Mouse (Mus musculus) adrenal gland, adult 2 months (tissue): ENCODE results near the gene Abi3bp. TPM values are rescaled to one million over a fixed set of nuclear protein-coding genes. Genes with fewer than 3 reads are reported as not detected.

Source experiments
- DNase-seq: peaks from one replicate; pipeline ENCODE4 v3.0.0; 2021
- polyA plus RNA-seq: library from polyadenylated mRNA; depleted of rRNA; stranded (reverse); fragments of >200 nt; gene quantifications from 2 replicates; pipeline ENCODE4 v1.2.3, GENCODE M21; 2012; rRNA removed
- total RNA-seq, 2 experiments: library from RNA; stranded (reverse); gene quantifications; 2 replicates each; pipeline ENCODE4 v1.2.3; 2021

Abi3bp gene
- total and polyA plus RNA-seq, 3 experiments = 0.84 to 8.3 (median 8.1) TPM

DNA sequence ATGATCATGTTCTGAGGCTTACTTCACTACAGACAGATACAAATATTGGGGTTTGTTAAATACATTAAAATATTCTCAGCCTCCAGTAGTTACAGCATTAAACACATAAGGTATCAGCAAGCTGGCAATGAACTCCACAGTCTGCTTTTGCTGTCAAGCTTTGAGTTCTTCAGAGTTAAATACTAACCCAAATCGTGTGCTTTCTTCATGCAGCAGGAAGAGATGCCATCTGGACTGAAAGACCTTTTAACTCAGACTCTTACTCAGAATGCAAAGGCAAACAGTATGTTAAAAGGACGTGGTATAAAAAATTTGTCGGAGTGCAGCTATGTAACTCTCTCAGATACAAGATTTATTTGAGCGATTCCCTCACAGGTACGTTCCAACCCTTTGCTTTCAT is 209.1 kb downstream of the Abi3bp start:
- DNase-seq = no peak

DNA sequence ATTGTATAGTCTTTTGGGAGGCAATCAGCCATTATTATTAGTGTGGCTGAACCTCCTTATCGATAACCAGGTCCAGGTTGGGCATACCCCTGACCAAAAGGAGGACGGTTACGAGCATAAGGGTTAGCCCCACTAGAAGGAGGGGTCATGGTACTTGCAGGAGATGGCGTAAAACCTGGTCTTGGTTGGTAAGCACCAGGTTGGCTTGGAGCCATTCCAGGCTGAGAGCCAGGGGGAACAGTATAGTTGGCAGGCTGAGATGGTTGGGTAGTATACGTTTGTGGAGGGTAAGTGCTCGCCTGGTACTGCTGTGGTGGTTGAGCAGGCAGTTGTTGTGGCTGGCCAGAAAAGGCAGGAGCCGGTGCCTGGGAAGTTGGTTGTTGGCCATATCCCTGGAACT is 213.0 kb downstream of the Abi3bp start:
- DNase-seq = no peak

DNA sequence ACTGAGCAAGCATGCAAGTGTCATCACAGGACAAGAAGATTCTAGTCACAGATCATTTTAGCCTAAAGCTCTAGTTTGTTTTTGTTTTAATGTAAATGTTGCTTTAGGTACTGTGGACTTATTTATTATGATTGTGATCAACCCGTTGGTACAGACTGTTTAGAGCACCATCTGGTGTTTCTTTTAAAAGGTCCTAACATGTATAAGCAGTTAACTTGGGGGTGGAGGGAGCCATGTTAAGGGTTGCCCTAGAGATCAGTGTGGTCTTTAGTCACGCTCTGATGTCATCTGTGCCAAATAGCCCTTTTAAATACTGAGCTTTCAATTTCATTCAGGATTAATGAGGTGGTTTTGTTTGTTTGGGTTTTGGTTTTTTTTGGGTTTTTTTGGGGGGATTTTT is 218.8 kb downstream of the Abi3bp start:
- no peak for DNase-seq

DNA sequence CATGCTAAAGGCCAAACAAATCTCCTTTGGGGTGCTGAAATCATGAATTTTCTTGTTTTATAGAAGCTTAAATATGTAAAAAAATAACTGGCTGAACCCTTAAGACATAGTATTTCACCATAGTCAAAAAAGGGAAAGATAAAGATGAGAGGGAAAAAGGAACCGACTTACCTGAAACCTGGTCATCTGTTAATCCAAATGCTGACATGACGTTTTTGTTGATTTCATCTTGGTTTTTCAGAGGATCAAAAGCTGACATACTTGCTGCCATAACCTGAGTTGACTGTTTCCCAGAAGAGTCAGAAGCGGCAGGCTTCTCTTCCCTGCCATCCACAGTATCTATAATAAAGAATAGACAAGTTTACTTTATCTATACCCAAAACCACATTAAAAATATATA is 223.2 kb downstream of the Abi3bp start:
- DNase-seq = no peak

DNA sequence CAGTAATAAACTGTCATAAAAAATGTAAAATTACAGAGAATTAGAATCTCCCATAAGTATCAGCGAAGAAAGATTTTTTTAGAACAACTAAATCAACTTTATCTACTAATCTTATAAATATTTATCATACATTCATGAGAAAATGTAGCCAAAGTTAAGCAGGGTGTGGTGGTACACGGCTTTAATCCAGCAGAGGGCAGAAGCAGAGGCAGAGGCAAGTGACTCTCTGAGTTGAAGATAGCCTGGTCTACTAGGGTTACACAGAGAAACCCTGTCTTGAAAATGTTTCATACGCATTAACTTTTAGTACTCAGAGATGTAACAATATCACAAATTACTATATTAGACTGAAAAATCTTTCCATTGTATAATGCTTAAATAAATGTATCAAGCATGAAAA is 228.1 kb downstream of the Abi3bp start:
- DNase-seq = no peak

DNA sequence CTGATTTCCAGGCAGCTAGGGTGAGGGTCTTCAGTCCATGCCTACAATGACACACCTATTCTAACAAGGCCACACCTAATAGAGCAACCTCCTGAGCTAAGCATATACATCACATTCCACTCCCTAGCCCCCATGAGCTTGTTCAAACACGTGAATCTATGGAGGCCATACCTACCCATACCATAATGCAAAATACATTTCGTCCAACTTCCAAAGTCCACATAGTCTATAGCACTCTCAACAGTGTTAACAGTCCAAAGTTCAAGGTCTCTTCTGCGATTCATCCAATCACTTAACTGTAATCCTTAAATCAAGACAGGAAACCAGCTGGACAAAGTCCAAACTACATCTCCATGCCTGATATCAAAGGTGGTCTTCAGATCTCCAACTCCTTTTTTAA is 232.4 kb downstream of the Abi3bp start:
- no peak for DNase-seq

DNA sequence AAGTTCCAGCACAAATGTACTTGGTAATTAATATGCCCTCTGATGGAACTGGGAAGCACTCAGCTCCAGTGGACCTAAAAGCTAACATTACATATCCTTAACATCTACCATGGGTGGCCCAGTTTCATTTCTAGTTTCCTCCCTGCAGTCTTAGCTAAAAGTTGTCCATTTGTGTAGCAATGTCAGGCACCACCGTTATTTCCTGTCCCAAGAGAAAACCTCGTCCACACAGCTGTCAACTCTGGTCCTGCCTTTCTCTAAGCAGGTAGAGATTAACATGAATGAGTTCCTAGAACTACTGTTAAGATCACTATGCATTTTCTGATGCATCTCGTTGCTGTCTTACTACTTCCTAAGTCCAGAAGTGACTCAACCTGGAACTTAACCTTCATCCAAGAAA is 237.9 kb downstream of the Abi3bp start:
- DNase-seq = no peak

DNA sequence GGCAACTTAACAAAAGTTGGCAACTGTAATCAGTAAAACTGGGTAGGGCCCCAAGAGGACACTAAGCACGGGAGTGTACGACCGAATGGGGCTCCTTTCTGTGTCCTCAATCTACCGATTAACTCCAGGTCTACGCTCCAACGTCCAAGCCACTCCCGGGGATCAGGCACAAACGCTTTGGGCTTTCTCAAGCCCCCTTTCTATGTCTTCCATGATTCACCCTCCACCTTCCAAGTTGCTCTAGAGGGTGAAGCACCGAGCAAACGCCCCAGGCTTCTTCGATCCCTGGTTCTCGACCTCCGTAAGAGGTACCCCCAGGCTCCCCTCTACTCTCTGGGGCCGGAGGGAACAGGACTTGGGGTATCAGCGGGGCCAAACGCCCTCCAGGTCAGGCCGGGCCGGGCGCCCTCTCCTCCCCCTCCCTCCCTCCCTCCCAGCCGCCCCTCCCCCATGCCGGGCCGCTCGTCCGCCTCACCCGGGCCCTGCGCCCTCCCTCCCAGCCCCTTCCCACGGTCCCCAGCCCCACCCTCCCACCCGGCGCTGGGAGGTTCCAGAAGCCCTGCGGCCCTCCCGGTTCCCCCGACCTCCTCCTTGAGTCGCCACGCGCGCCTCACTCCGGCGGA is 239.0 kb downstream of the Abi3bp start:
- no peak for DNase-seq

DNA sequence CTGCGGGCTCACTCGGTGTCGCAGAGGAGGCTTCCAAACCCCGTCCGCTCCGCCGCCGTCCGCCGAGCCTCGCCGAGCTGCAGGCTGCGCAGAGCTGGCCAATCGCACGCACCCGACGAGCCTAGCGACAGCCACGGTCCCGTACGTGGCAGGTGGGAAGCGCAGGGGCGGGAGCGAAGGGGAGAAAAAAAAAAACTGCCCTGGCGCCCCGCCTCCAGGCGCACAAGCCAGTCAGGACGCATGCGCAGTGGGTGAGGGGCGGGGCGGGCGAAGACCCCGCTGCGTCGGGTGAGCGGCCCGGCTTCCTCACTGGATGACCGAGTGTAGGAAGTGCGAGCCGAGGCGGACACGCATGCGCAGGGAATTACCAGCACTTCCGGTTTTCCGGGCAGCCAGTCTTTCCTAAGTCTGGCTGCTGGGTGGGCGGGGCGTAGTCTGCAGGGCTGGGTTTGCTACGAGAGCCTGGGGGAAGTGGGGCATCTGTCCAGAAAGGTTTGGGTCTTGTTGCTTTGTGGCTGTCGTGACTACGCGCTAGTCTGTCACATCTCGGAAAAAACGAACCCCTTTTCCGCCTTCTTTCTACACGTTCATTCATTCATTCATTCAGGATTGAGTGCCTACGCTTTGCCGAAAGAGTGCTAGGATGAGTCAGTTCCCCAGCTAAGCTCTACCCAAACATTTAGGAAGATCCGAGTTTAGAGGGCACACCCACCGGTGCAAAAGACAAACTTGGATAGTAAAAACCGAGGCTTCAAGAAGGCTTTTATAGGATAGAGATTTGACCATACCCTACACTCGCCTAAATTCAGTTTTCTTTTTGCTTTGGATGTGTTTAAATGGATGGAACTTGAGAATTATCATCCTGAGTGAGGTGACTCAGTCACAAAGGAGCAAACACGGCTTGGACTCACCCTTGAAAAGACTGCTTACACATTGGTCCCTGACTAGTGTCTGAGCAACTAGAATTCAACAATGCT is 239.8 kb downstream of the Abi3bp start, which contains the start of gene Tfg:
TSS of gene Tfg (minus strand) at position 227 of the 977 bp plus-strand sequence.
- DNase-seq = peak; percentile 99

DNA sequence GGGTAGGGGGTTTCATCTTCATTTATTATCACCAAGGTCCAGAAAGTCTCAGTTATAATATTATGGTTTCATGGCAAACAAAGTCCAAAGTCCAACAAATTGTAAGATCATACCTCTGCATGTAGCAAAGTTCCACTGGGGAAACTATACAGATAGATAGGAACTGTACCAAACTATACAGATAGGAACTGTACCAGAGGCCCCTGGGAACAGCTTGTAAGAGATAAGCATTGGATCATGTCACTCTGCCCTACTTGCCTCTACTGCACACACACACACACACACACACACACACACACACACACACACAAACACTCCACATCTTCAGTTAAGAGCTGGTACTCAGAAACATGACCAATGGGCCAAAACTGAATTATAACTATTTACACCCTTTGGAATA is 241.4 kb downstream of the Abi3bp start:
- DNase-seq = no peak

DNA sequence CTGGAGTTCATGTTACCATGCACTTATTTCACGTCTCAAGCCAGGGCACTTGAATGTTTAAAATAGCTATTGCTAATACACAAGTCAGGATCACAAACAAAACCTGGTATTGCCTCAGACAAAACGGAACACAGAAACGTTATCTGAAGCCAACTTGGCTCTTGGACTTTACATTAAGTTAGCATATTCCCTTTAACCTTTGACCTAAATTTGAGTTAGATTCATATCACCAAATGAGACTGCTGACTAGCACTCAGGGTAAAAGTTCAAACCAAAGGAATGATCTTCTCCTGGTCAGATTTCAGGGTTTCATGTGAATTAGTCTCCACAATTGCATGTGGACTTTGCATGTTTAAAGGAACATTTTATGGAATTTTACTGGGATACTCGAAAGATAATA is 244.7 kb downstream of the Abi3bp start:
- DNase-seq = no peak

DNA sequence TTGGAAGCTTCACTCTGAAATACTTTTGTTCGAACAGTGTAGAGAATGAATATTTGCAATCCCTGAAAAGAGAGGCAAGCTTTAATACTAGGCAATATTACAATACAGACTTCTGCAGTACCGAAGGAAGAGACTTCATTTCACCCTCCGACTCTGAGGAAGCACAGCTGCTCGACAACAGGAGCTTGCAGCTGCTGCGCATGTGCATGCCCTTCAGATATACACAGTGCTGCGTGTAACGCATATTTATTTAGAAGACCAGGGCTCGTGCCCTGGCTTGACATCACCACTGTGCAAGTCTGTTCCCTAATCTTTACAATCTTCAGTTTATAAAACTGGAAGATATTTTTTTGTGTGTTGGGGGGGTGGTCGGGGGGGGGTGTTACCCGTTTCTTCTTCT is 247.2 kb downstream of the Abi3bp start:
- DNase-seq = no peak

DNA sequence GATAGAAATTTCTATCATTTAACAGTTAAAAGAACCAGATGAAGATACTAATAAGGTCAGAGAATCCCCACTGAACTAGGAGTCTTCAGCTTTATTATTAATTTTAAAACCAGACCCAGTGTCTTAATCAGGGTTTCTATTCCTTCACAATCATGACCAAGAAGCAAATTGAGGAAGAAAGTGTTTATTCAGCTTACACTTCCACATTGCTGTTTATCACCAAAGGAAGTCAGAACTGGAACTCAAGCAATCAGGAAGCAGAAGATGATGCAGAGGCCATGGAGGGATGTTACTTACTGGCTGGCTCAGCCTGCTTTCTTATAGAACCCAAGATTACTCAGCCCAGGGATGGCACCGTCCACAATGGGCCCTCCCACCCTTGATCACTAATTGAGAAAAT is 251.4 kb downstream of the Abi3bp start:
- no peak for DNase-seq

Other genes with a start within 250 kb of the Abi3bp start
- gene Tfg, start 239.6 kb downstream of the Abi3bp start, total RNA-seq = 10 to 100 TPM; 59.9 to 76.9 TPM
- 106 and 121 TPM in 2 replicates for gene Tfg, start 239.6 kb downstream of the Abi3bp start, polyA plus RNA-seq